Mouse (Mus musculus): Measurements from ENCODE around the gene Olfr1019.

Olfr1019 gene

DNA sequence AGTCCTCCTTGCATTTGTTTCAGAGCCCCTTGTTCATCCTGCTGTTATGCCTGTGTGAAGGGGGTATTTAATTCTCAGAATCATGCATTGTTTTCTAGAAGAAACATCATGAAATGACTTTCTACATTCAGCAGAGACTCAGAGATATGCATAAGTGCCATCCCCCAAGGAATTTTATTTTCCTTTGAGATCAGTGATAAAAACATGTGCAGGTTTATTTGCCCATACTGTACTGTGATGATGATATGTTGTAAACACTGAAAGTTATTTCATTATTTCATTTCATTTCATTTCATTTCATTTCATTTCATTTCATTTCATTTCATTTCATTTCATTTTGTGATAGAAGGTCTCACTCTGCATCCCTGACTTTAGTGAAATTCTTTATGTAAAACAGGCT is at the start of gene Olfr1019:
TSS of gene Olfr1019 (minus strand) at position 101 of the 400 bp plus-strand sequence.
- no peak for DNase-seq (ENCODE audit: extremely low read depth, low read depth, low spot score)

DNA sequence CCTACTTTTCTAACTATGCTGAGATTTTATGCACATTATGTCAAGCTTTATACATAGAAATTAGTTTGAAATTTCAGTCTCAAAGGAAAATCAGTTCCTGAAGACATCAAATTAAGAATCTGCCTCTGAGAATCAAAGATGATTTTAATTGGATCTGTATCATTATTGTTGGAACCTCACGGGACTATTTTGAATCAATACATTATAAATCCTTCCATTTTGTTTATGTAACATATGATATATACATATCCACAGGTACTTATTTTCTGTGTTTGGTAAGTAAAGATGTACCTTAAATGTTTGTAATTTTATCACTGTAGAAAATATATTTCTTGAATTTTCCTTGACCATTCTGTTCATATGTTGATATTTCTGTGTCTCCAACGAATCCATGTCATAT is 40.1 kb upstream of the Olfr1019 start, which contains the start of gene Olfr1023:
TSS of gene Olfr1023 (plus strand) at position 301 of the 400 bp plus-strand sequence.
- DNase-seq (ENCODE audit: extremely low read depth, low read depth, low spot score): no peak

DNA sequence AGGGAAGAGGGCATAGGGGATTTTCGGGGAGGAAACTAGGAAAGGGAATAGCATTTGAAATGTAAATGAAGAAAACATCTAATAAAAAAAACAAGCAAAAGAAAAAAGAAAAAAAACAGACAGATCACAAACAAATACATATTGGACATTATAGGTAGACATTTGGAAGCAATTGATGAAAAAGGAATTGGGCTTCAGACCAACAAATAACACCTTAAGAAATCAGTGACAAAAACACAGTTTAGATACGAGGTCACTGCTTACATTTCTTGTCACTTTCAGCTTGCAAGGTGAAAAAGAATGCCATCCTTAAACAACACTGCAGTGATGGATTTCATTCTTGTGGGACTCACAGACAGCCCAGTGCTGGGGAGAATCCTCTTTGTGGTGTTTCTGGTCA is 23.0 kb upstream of the Olfr1019 start, which contains the start of gene Olfr1022:
TSS of gene Olfr1022 (plus strand) at position 301 of the 400 bp plus-strand sequence.
- DNase-seq (ENCODE audit: extremely low read depth, low read depth, low spot score): no peak

DNA sequence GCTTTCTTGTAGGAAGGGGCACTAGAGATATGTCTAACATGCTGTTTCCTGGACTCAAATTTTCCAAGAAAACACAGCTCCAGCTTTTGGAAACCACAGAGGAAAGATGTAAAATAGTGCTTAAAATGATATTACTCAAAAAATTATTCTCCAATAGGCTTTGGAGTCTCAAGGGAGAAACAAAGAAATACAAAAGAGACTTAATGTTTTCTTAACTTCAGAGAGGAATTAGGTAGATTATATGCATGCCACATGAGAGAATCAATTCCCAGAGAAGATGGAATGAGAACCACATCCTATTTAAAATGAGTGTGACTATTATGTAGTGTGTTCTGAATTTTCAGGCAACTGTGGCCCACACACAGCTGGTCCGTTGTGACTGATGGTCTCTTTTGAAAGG is 1.4 kb upstream of the Olfr1019 start, which contains the start of gene Olfr1020:
TSS of gene Olfr1020 (plus strand) at position 301 of the 400 bp plus-strand sequence.
- no peak for DNase-seq (ENCODE audit: extremely low read depth, low read depth, low spot score)

DNA sequence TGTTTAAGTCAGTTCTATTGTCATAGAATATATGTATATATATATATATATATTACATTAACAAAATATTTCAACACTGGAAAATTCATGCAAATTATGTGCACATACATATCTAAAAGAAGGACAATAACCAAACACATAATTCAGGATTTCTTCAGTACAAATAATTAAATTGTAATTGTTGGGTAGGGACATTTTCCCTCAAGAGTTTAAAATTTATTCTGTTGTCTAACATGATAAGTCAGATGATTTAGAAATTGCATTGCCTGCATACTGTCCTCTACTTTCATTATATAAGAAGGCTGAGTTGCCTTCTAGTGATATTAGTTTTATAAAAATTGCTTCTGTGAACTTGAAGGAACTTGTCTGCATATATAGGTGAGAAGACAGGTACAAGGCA is 27.1 kb downstream of the Olfr1019 start, which contains the start of gene Olfr1018:
TSS of gene Olfr1018 (plus strand) at position 301 of the 400 bp plus-strand sequence.
- DNase-seq (ENCODE audit: extremely low read depth, low read depth, low spot score): no peak

DNA sequence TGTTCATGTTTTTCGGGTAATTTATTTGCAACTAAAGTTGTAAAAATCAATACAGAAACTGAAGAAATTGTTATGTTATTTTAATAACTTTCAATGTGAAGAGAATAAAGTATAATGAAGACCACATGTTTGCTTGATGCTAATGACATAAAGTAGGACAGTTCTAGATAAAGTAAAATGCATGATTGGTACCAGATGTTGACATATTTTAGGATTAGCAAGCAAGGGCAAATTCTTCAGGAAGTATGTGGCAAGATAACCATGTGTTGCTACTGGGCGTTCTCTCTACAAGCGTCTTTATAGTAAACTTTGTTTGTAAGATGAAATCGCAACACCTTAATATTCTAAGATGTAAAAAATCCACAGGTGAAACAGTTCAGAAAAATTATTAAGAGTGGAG is 40.8 kb downstream of the Olfr1019 start:
- DNase-seq (ENCODE audit: extremely low read depth, low read depth, low spot score): no peak

DNA sequence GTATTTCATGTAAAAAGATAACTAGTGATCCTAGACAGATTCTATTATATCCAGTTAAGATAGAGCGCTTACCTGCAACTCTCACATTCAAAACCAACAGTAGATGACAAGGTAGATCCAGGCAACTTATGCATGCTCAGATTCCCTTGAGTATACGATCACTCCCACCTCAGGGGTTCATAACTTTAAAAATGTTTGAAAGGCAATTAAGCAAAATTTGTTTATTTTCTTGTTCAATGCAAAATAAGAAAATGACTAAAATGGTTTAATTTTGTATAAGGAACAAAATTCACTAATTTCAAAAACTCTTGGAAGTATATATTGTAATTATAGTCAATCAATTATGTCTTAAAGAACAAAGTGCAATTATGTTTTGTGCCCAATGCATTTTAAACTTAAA is 42.8 kb downstream of the Olfr1019 start, which contains the start of gene Olfr1016:
TSS of gene Olfr1016 (minus strand) at position 101 of the 400 bp plus-strand sequence.
- DNase-seq (ENCODE audit: extremely low read depth, low read depth, low spot score): no peak

DNA sequence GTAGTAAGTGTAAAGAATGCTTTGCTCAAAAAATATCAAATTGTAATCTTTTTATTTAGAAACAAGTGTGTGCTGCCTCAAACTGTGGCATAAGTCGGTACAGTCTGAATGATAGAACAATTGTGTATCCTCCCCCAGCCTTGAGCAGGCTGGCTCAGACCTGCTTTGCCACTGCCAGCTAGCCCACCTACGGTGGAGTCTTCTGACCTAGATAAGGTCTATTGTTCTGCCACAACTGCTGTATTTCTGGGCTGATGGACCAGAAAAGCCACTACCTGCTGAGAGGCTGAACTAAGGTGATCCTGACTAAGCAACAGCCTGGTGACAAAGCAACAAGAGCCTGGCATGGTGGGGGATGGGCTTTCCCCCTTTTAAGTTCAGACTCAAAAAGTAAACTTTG is 53.0 kb downstream of the Olfr1019 start:
- no peak for DNase-seq (ENCODE audit: extremely low read depth, low read depth, low spot score)

Data from fat pad, adult 2 months (tissue).